Mouse (Mus musculus) liver, embryonic 14.5 days (tissue): ENCODE measurements at regions not wholly inside any gene's neighbourhood (a gene's known extent, or its start where the extent isn't known, plus 50 kb on each side); places are given as distances from the start of the nearest gene placed in this dataset.

Experiments
- CTCF ChIP-seq: IDR thresholded peaks from 2 replicates; pipeline ENCODE4 v1.5.1; 2016; ENCODE audit warnings: antibody characterized with exemption, low read depth, control low read depth
- EP300 ChIP-seq: IDR thresholded peaks from 2 replicates; pipeline ENCODE4 v1.6.1; 2016; ENCODE audit warnings: antibody characterized with exemption, low read depth

GRCm38 (mm10) chr13:102318891-102319404 is 374.4 kb upstream of the Cd180 start:
- TF ChIP-seq CTCF (no peak), EP300 (no peak)
